Mouse (Mus musculus) frontal cortex, postnatal 10 days (tissue): Measurements from ENCODE around the gene Rbm6.

Experiments used
- DNase-seq, 2 experiments: peaks; one replicate each; pipeline ENCODE4 v3.0.0; 2022; ENCODE audit warnings: low spot score in 2 of 2, mixed read lengths in 1 of 2

Gene Rbm6

GRCm38 (mm10) chr9:107873137-107873536 is at the start of gene Rbm6:
Gene Rbm6 (minus strand): TSS chr9:107873237.
- DNase-seq: no peak

- no peak for DNase-seq
Observed at GRCm38 (mm10) chr9:107919441-107919840, 46.4 kb upstream of the Rbm6 start.

GRCm38 (mm10) chr9:107918884-107919283 is 45.8 kb upstream of the Rbm6 start:
- no peak for DNase-seq

- DNase-seq: no peak
Observed at GRCm38 (mm10) chr9:107917895-107918608, 45.0 kb upstream of the Rbm6 start.

- no peak for DNase-seq
Observed at GRCm38 (mm10) chr9:107914764-107915420, 41.9 kb upstream of the Rbm6 start.

GRCm38 (mm10) chr9:107910025-107910769 is 37.2 kb upstream of the Rbm6 start:
- DNase-seq: no peak

- DNase-seq: no peak
Observed at GRCm38 (mm10) chr9:107908410-107909158, 35.5 kb upstream of the Rbm6 start.

- no peak for DNase-seq
Observed at GRCm38 (mm10) chr9:107907801-107908120, 34.7 kb upstream of the Rbm6 start.

- DNase-seq: no peak
Observed at GRCm38 (mm10) chr9:107906967-107907800, 34.1 kb upstream of the Rbm6 start.

GRCm38 (mm10) chr9:107906252-107906966 is 33.4 kb upstream of the Rbm6 start, which contains the start of gene Mst1r:
Gene Mst1r (plus strand): TSS chr9:107906873.
- DNase-seq: no peak

GRCm38 (mm10) chr9:107904726-107905125 is 31.7 kb upstream of the Rbm6 start:
- peak; percentile 64 to 85 for DNase-seq

GRCm38 (mm10) chr9:107901627-107901914 is 28.5 kb upstream of the Rbm6 start:
- no peak for DNase-seq

GRCm38 (mm10) chr9:107900840-107901626 is 28.0 kb upstream of the Rbm6 start:
- peak; percentile 70 to 80 for DNase-seq

- DNase-seq: no peak
Observed at GRCm38 (mm10) chr9:107899855-107900254, 26.8 kb upstream of the Rbm6 start.

- DNase-seq: no peak
Observed at GRCm38 (mm10) chr9:107898563-107898962, 25.5 kb upstream of the Rbm6 start.

- DNase-seq: no peak
Observed at GRCm38 (mm10) chr9:107891023-107891422, 18.0 kb upstream of the Rbm6 start.

- no peak for DNase-seq
Observed at GRCm38 (mm10) chr9:107890260-107890659, 17.2 kb upstream of the Rbm6 start.

GRCm38 (mm10) chr9:107888267-107888850 is 15.3 kb upstream of the Rbm6 start:
- peak in 1 of 2 experiments; percentile 40 for DNase-seq

GRCm38 (mm10) chr9:107887804-107888266 is 14.8 kb upstream of the Rbm6 start, which contains the start of gene Mon1a:
Gene Mon1a (plus strand): TSS chr9:107888151.
- peak; percentile 45 to 78 for DNase-seq
